Mouse (Mus musculus): ENCODE measurements at regions not wholly inside any gene's neighbourhood (a gene's known extent, or its start where the extent isn't known, plus 50 kb on each side); places are given as distances from the start of the nearest gene placed in this dataset.
A peak's percentile ranks its signal among the peaks of the same experiment; 100 is the strongest.

GRCm38 (mm10) chr14:61715746-61716145 is 108.5 kb downstream of the Kcnrg start:
- DNase-seq (ENCODE audit: low spot score) (no peak), ATAC-seq (ENCODE audit: low FRiP score) (no peak)
- H3K4me2 ChIP-seq (ENCODE audit: low read depth, low read length, poor library complexity, severe bottlenecking): no peak overlapping the region
- H3K9me3 ChIP-seq (ENCODE audit: low read length): no peaks in the 10 kb centered on the region
- H3K27me3 ChIP-seq (ENCODE audit: insufficient read depth, low read length): no peaks in the 10 kb centered on the region
- H3K4me1 ChIP-seq (ENCODE audit: insufficient read depth, low read length): no peaks in the 10 kb centered on the region
- TF ChIP-seq CTCF (IDR thresholded peaks at IDR 0.05): no peak; the same call in 1 of the 2 replicates
- H3K9ac ChIP-seq (replicated peaks; ENCODE audit: low read length, poor library complexity, severe bottlenecking): no peak overlapping the region
- H3K4me3 ChIP-seq (ENCODE audit: low read depth, low read length): no peak overlapping the region
- no peaks in the 10 kb centered on the region for H3K36me3 ChIP-seq (ENCODE audit: insufficient read depth, low read length)
- no peak overlapping the region for H3K27ac ChIP-seq (ENCODE audit: low read depth, low read length)
- 97% methylated on average over 4 of the region's 4 CpGs for WGBS

- Histone ChIP-seq H3K36me3 (ENCODE audit: insufficient read depth, low read length) (no peaks in the 10 kb centered on the region), H3K27me3 (ENCODE audit: insufficient read depth, low read length) (no peaks in the 10 kb centered on the region), H3K9ac (replicated peaks; ENCODE audit: low read length, poor library complexity, severe bottlenecking) (no peak overlapping the region), H3K4me2 (ENCODE audit: low read depth, low read length, poor library complexity, severe bottlenecking) (no peak overlapping the region), H3K9me3 (ENCODE audit: low read length) (no peaks in the 10 kb centered on the region), H3K27ac (ENCODE audit: low read depth, low read length) (no peak overlapping the region), H3K4me1 (ENCODE audit: insufficient read depth, low read length) (no peaks in the 10 kb centered on the region), H3K4me3 (ENCODE audit: low read depth, low read length) (no peak overlapping the region)
- no peak for DNase-seq (ENCODE audit: low spot score)
- ATAC-seq (ENCODE audit: low FRiP score): no peak
- TF ChIP-seq CTCF (IDR thresholded peaks at IDR 0.05): no peak
- WGBS: 31% methylated on average over 4 of the region's 4 CpGs
Measured at GRCm38 (mm10) chr14:61718392-61719124, 111.3 kb downstream of the Kcnrg start.

GRCm38 (mm10) chr14:61721302-61721701 is 114.0 kb downstream of the Kcnrg start:
- ATAC-seq (ENCODE audit: low FRiP score) (no peak), DNase-seq (ENCODE audit: low spot score) (no peak)
- H3K4me3 ChIP-seq (ENCODE audit: low read depth, low read length): no peak overlapping the region
- no peaks in the 10 kb centered on the region for H3K4me1 ChIP-seq (ENCODE audit: insufficient read depth, low read length)
- H3K27ac ChIP-seq (ENCODE audit: low read depth, low read length): no peak overlapping the region
- H3K27me3 ChIP-seq (ENCODE audit: insufficient read depth, low read length): no peaks in the 10 kb centered on the region
- no peaks in the 10 kb centered on the region for H3K9me3 ChIP-seq (ENCODE audit: low read length)
- WGBS: 83% methylated on average over 4 of the region's 4 CpGs
- no peak overlapping the region for H3K4me2 ChIP-seq (ENCODE audit: low read depth, low read length, poor library complexity, severe bottlenecking)
- H3K36me3 ChIP-seq (ENCODE audit: insufficient read depth, low read length): no peaks in the 10 kb centered on the region
- peak; percentile 44; the same call in 1 of the 2 replicates for TF ChIP-seq CTCF (IDR thresholded peaks at IDR 0.05)
- no peak overlapping the region for H3K9ac ChIP-seq (replicated peaks; ENCODE audit: low read length, poor library complexity, severe bottlenecking)

- no peak for TF ChIP-seq CTCF (IDR thresholded peaks at IDR 0.05)
- Histone ChIP-seq H3K9me3 (ENCODE audit: low read length) (no peaks in the 10 kb centered on the region), H3K4me2 (ENCODE audit: low read depth, low read length, poor library complexity, severe bottlenecking) (no peak overlapping the region), H3K36me3 (ENCODE audit: insufficient read depth, low read length) (no peaks in the 10 kb centered on the region), H3K4me1 (ENCODE audit: insufficient read depth, low read length) (no peaks in the 10 kb centered on the region), H3K27me3 (ENCODE audit: insufficient read depth, low read length) (no peaks in the 10 kb centered on the region), H3K27ac (ENCODE audit: low read depth, low read length) (no peak overlapping the region), H3K4me3 (ENCODE audit: low read depth, low read length) (no peak overlapping the region), H3K9ac (replicated peaks; ENCODE audit: low read length, poor library complexity, severe bottlenecking) (no peak overlapping the region)
- ATAC-seq (ENCODE audit: low FRiP score) (no peak), DNase-seq (ENCODE audit: low spot score) (no peak)
- 86% methylated on average over 3 of the region's 3 CpGs for WGBS
Measured at GRCm38 (mm10) chr14:61724942-61725341, 117.7 kb downstream of the Kcnrg start.

GRCm38 (mm10) chr14:61728562-61728961 is 121.3 kb downstream of the Kcnrg start:
- H3K27me3 ChIP-seq (ENCODE audit: insufficient read depth, low read length): no peaks in the 10 kb centered on the region
- no peak overlapping the region for H3K27ac ChIP-seq (ENCODE audit: low read depth, low read length)
- H3K4me3 ChIP-seq (ENCODE audit: low read depth, low read length): no peak overlapping the region
- no peak overlapping the region for H3K9ac ChIP-seq (replicated peaks; ENCODE audit: low read length, poor library complexity, severe bottlenecking)
- ATAC-seq (ENCODE audit: low FRiP score): no peak
- no peaks in the 10 kb centered on the region for H3K4me1 ChIP-seq (ENCODE audit: insufficient read depth, low read length)
- no peak for DNase-seq (ENCODE audit: low spot score)
- TF ChIP-seq CTCF (IDR thresholded peaks at IDR 0.05): no peak
- 28% methylated on average over 5 of the region's 5 CpGs for WGBS
- H3K9me3 ChIP-seq (ENCODE audit: low read length): no peaks in the 10 kb centered on the region
- H3K36me3 ChIP-seq (ENCODE audit: insufficient read depth, low read length): no peaks in the 10 kb centered on the region
- no peak overlapping the region for H3K4me2 ChIP-seq (ENCODE audit: low read depth, low read length, poor library complexity, severe bottlenecking)

- Histone ChIP-seq H3K27me3 (ENCODE audit: insufficient read depth, low read length) (no peaks in the 10 kb centered on the region), H3K36me3 (ENCODE audit: insufficient read depth, low read length) (no peaks in the 10 kb centered on the region), H3K9me3 (ENCODE audit: low read length) (no peaks in the 10 kb centered on the region), H3K27ac (ENCODE audit: low read depth, low read length) (no peak overlapping the region), H3K4me1 (ENCODE audit: insufficient read depth, low read length) (no peaks in the 10 kb centered on the region), H3K4me2 (ENCODE audit: low read depth, low read length, poor library complexity, severe bottlenecking) (no peak overlapping the region), H3K9ac (replicated peaks; ENCODE audit: low read length, poor library complexity, severe bottlenecking) (no peak overlapping the region), H3K4me3 (ENCODE audit: low read depth, low read length) (no peak overlapping the region)
- ATAC-seq (ENCODE audit: low FRiP score) (no peak), DNase-seq (ENCODE audit: low spot score) (no peak)
- no peak for TF ChIP-seq CTCF (IDR thresholded peaks at IDR 0.05)
- 76% methylated on average over 6 of the region's 6 CpGs for WGBS
Measured at GRCm38 (mm10) chr14:61735541-61735940, 128.3 kb downstream of the Kcnrg start.
